Mouse (Mus musculus) brain, embryonic 18.5 days (tissue): ENCODE data around the gene Ctnna2.

Experiments used
- DNase-seq: peaks from one replicate; pipeline ENCODE4 v3.0.0-alpha.2; 2012; ENCODE audit warnings: low read depth, low spot score

The Ctnna2 gene

GRCm38 (mm10) chr6:77817116-77817515 is 162.4 kb downstream of the Ctnna2 start:
- no peak for DNase-seq

- no peak for DNase-seq
These were observed 168.5 kb downstream of the Ctnna2 start for GRCm38 (mm10) chr6:77811041-77811440.

- no peak for DNase-seq
These were observed 176.9 kb downstream of the Ctnna2 start for GRCm38 (mm10) chr6:77802604-77803003.

GRCm38 (mm10) chr6:77783342-77783741 is 196.2 kb downstream of the Ctnna2 start:
- DNase-seq, result no peak

- DNase-seq, result no peak
These were observed 211.0 kb downstream of the Ctnna2 start for GRCm38 (mm10) chr6:77768357-77769103.

GRCm38 (mm10) chr6:77758164-77758563 is 221.3 kb downstream of the Ctnna2 start:
- no peak for DNase-seq

GRCm38 (mm10) chr6:77745426-77745825 is 234.1 kb downstream of the Ctnna2 start:
- DNase-seq, result no peak

- no peak for DNase-seq
These were observed 235.8 kb downstream of the Ctnna2 start for GRCm38 (mm10) chr6:77743651-77744050.

- no peak for DNase-seq
These were observed 236.5 kb downstream of the Ctnna2 start for GRCm38 (mm10) chr6:77742988-77743387.

GRCm38 (mm10) chr6:77738640-77739039 is 240.9 kb downstream of the Ctnna2 start:
- no peak for DNase-seq

GRCm38 (mm10) chr6:77724952-77725299 is 254.6 kb downstream of the Ctnna2 start:
- DNase-seq, result peak; percentile 64

GRCm38 (mm10) chr6:77724042-77724951 is 255.2 kb downstream of the Ctnna2 start:
- peak; percentile 76 for DNase-seq

- DNase-seq, result peak; percentile 66
These were observed 285.4 kb downstream of the Ctnna2 start for GRCm38 (mm10) chr6:77694093-77694492.

- no peak for DNase-seq
These were observed 292.3 kb downstream of the Ctnna2 start for GRCm38 (mm10) chr6:77687173-77687572.

- DNase-seq, result no peak
These were observed 329.4 kb downstream of the Ctnna2 start for GRCm38 (mm10) chr6:77650127-77650526.

- DNase-seq, result no peak
These were observed 334.9 kb downstream of the Ctnna2 start for GRCm38 (mm10) chr6:77644591-77644990.

- DNase-seq, result no peak
These were observed 340.7 kb downstream of the Ctnna2 start for GRCm38 (mm10) chr6:77638784-77639183.

GRCm38 (mm10) chr6:77633997-77634396 is 345.5 kb downstream of the Ctnna2 start:
- DNase-seq, result no peak

- no peak for DNase-seq
These were observed 350.8 kb downstream of the Ctnna2 start for GRCm38 (mm10) chr6:77628573-77629192.

- DNase-seq, result no peak
These were observed 374.7 kb downstream of the Ctnna2 start for GRCm38 (mm10) chr6:77604642-77605392.

GRCm38 (mm10) chr6:77603914-77604313 is 375.6 kb downstream of the Ctnna2 start:
- peak; percentile 18 for DNase-seq

GRCm38 (mm10) chr6:77599244-77599643 is 380.3 kb downstream of the Ctnna2 start:
- DNase-seq, result no peak
